Mouse (Mus musculus): Measurements from ENCODE around the gene Gm20538.

The Gm20538 gene

DNA sequence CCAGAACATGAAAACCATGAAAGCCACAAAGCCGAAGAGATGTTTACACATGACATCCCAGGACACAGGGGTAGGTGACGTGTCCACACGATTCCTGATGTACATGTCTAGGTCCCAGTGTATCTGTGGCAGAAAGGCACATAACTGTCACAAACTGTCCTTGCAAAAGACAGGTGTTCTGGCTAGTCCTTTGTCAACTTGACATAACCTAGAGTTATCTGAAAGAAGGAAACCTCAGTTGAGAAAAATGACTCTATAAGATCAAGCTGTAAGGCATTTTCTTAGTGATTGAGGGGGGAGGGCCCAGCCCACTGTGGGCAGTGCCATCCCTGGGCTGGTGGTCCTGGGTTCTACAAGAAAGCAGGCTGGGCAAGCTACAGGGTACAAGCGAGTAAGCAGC, at the start of gene Gm20538:
Gm20538 (minus strand) TSS at position 101 of the 400 bp plus-strand sequence.
- DNase-seq (ENCODE audit: low read depth), result no peak

DNA sequence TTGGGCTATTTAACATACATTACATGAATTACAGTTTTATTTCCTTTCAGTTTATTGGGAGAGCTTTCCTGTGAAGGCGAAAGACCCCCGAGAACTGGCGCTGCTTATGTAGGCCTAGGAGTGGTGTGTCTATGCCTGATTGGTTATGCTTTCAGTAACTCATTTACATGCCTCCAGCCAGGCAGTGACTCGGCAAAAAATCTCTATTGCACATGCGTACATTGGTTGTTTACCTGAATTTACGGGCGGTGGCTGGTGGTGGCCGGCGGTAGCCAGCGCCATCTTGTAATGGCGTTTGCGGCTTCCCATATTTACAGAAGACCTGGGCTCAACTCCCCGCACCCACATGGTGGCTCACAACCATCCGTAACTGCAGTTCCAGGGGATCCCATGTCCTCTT, 41.5 kb upstream of the Gm20538 start:
- no peak for DNase-seq (ENCODE audit: low read depth)

DNA sequence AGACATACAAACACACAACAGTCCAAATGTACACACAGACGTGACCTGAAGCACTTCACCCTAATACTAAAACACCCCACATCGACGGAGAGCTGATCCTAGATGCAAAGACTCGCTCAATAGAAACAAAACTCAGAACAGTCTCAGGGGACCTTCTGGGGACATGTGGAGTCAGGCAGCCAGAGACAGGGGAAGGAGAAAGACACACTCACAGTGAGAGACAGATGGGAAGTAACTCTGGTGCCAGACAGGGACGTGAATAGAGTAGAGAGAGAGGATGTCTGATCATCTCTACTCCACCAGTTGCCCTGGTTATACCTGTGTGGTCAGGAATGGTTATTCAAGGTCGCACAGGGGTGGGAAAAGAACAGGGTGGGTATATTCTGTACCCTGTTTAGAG, 39.0 kb upstream of the Gm20538 start:
- DNase-seq (ENCODE audit: low read depth), result no peak

DNA sequence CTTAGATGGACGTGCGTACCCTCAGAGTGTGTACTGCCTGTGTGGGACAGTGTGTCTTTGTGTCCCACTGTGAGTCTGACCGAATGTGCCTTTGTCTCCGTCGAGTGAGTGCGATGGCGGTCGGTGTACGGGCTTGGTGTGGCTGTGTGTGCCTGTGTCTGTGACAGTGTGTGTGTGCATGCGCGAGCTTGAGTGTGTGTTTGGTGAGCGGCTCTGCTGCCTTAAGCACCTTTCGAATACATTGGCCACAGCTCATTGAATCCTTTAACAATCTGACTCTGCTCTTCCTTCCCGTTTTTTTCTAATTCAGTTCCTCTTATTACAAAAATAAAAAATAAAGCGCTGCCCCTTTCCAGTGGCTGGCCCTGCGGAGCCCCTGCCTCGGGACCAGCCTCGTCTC, 38.4 kb upstream of the Gm20538 start:
- DNase-seq (ENCODE audit: low read depth), result no peak

DNA sequence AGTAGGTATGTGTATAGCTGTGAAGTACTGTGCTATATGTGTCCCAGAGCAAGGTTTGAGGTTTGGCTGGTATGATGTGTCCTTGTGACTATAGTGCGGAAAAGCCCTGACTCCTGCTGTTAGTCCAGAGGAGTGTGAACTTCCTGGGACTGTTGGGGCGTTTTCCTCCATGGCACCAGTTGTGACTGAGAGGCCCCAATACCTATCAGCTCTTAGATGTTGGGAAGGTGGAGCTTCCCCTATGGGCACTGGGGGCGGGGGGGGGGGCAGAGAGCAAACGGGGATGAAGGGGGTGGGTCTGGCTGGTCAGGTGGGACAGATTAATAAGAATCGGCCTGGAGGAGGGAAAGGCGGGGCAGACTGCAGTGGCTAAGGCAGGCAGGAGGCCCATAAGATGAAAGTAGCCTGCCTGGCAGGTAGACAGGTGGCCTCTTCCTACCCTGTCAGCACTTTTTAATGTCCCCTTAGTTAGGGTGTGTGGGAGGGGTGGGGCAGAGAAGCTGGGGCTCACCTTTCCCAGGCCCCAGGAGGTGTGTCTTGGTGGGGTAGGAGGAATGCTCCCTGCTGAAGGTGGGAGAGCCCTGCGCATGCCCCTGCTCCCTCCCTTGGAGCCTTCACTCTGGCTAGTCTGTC, 37.1 kb upstream of the Gm20538 start:
- no peak for DNase-seq (ENCODE audit: low read depth)

DNA sequence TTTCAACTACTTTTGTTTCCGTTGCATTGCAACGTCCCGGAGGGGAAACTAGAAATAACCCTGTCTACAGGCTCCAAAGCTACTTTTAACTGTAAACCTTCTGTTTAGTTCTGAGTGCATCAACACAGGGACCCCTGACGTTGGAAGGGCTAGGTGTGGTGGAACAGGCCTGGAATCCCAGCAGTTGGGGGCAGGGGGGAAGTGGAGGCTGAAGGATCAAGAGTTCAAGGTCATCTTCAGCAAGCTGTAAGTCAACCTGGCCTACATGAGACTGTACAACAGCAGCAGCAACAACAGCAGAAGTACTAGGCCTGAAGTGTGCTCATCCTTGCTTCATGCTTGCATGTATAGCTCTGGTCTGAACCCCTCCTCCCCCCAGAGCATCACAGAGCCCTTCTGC, 35.4 kb upstream of the Gm20538 start:
- no peak for DNase-seq (ENCODE audit: low read depth)

DNA sequence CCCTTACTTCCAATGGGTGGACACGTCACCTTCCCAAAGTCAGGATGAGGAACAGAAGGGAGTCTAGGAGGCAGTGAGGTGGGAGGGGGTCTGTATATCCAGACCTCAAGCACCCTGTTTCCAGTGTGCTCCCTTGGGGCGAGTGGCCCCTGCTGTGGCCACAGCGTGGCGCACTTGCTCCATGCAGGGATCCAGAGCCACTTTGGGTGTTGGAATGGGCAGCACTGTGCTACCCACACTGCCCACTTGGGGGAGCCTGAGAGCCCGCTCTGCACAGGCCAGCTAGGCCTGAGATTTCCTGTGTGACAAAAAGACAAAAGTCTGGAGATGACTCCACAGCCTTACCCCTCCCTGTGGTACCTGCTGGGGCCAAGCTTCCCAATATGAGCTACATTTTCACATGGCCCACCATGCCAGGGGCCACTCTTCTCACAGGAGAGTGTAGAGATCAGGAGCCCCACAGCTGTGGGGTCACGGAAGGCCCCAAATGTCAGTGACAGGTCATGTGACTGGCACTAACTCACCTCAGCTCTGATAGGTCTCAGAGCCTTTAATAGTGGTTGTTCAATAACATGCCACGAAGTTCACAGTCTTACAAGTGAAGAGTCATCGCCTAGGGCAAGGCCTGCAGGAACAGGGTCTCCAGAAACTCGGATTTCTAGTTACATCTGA, 30.1 kb upstream of the Gm20538 start:
- DNase-seq (ENCODE audit: low read depth), result peak; percentile 77

DNA sequence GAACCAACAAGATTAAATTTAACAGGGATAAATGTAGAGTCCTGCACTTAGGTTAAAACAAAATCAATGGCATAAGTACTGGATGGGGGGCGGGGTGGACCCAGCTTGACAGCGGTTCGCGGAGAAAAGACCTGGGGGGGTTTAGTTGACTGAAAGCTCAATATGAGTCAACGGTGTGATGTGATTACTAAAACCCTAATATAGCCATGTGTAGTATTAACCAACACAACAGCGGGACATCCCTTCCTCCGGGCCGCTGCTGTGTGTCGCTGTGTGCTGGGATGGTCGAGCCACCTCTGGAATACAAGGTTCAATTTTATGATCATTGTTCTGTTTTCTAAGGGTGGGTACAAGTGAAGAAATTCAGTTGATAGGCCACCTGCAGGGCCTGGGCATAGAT, 29.5 kb upstream of the Gm20538 start:
- DNase-seq (ENCODE audit: low read depth), result no peak

DNA sequence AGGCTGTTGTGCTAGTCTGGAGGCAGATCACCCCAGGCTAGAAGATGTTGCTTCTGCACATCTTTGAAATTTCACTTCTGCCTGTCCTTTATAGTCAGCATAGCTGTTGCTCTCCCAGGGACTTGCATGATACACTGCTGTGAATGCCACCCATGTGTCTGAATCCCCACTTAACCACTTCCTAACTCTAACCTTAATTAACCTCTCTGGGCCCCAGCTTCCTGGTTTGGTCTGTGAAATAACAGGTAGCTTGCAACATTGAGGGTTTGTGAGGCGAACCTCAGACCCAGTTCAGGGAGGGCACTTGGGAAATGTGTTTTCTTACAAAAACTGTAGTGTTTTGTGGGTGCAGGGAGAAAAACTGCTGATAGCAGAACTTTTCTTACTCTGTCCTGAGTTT, 25.4 kb upstream of the Gm20538 start:
- DNase-seq (ENCODE audit: low read depth), result no peak

DNA sequence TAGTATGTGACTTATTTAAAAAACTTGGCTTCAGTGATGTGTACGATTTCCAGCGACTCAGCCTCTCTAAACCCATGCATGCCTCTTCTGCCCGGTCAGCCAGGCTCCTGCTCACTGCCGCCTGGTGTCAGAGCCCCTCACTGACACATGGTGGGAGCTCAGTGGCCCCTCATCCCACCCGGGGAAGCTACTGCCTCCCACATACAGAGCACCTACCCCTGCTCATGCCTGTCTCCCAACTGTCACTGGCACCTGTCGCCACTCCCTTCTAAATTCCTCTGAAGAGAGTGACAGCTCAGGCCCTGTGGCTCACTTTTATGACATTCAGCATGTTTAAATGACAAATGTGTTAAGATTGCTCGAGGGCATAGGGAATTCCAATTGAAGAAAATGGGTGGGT, 23.6 kb upstream of the Gm20538 start:
- no peak for DNase-seq (ENCODE audit: low read depth)

DNA sequence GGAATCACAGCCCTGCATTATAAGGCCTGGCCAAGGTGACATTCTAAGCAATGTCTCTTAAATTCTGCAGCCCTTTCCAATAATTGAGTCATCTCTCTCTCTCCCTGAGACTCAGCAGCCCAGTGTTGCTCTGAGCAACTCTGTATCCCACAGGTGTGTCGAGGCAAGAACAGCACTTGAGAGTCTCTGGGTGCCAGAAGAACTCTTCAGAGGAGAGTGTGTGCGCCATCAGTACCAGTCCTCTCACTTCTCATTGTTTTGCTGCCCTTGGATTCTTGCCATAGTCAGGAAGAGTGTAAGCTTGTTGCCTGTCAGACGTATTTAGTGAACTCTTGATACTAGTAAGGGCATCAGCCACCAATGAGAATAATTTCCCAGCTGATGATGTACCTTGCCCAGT, 15.1 kb upstream of the Gm20538 start:
- no peak for DNase-seq (ENCODE audit: low read depth)

DNA sequence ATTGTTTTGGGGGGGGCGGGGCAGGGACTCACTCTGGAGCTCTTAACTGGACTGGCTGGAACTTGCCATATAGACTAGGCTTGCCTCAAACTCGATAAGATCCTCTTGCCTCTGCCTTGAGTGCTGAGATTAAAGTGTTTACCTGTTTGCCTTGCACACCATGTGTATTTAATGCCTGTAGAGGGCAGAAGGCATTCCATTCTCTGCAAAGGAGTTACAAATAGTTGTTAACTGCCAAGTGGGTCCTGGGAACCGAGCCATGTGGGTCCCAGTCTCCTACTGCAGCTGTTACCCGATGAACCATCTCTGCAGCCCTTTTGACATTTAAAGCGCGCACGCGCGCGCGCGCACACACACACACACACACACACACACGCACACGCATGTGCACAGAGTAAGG, 11.4 kb upstream of the Gm20538 start:
- DNase-seq (ENCODE audit: low read depth), result no peak

DNA sequence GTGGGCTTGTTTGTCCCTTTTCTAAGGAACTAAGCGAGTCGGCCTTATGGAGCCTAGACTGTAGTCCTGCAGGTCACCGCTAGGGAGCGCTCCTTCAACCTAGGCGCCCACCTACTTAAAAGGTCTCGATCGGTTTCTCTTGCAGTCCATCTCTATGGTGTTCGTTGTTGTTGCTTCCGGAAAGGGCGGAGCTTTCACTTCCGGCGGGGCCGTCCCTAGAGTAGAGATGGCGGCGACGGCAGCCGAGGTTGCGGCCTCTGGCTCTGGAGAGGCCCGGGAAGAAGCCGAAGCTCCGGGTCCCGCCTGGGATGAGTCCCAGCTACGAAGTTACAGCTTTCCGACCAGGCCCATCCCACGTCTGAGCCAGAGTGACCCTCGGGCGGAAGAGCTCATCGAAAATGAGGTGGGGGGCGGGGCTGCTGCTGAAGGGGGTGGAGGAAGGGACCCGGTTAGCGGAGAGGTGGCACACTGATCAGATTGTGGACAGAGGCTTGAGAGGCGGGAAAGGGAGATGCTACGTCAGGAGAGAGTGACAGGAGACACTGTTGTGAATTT, 10.1 kb upstream of the Gm20538 start, which contains the start of gene Hif1an:
Hif1an (plus strand) TSS at position 199 of the 555 bp plus-strand sequence.
- peak; percentile 97 for DNase-seq (ENCODE audit: low read depth)

DNA sequence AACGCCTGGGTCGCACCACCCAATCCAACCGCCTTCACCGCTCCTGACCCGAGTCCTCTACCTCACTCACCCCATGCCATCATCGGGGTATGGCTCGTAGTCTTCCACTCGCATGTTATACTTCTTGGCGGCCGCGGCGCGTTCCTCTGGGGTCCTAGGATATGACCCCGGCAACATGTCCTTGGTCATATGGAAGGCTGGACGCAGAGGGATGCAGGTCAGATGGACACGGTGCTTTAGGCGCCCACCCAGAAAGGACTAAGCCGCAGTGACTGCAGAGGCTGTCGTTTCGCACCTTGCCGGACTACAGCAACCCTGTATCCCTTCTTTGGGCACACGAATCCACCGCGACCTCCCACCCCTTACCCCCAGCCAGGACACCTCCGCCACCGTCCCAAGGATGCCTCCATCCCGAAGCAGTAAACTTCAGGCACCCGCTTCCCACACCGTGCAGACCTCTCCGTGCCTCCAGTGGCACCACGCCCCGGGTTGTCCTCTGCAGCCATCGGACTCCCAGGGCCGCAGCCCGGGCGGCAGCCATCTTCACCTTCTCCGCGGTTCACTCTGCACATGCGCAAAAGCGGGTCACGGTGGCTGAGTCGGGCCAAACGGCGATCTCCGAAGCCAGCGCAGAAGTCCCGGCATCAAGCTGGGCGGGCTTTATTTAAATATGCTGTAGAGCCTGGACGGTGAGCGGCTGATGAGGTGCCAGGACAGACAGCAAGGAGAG, 2.4 kb upstream of the Gm20538 start, which contains the start of gene Ndufb8:
Ndufb8 (minus strand) TSS at position 580 of the 730 bp plus-strand sequence.
- DNase-seq (ENCODE audit: low read depth), result peak; percentile 90

DNA sequence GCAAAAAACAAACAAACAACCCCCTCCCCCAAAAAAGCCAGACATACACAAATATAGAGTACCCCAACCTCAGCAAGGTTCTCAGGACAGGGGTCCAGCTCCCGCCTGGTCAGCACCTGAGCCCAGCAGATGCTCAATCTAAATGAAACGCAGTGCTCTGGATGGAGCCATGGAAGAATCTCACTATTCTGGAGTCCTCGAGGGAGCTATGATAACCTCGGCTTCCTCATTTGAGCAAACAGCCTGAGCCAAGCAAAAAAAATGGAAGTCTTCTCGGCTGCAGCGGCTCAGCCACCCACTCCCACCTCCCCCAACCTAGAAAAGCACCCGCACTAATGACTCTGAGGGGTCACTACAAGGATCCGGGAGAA, 1.8 kb upstream of the Gm20538 start:
- DNase-seq (ENCODE audit: low read depth), result no peak

DNA sequence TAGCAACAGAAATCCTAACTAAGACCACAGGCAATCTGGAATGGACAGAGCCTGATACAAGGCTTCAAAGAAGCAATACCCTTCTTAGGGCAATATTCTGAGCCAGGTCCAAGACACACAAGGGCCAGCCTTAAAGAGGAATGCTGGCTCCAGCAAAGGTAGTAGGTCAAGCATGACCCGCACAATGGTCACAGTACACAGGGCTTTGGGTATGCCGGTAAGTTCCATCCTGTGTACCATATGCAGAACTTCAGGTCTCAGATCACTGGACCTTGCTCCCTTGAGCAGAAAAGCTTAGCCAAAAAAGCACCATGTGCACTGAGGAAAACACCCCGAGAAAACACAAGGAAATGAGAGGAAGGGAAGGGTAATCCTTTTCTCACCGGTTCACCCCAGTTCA, 655 bp upstream of the Gm20538 start:
- DNase-seq (ENCODE audit: low read depth), result no peak

DNA sequence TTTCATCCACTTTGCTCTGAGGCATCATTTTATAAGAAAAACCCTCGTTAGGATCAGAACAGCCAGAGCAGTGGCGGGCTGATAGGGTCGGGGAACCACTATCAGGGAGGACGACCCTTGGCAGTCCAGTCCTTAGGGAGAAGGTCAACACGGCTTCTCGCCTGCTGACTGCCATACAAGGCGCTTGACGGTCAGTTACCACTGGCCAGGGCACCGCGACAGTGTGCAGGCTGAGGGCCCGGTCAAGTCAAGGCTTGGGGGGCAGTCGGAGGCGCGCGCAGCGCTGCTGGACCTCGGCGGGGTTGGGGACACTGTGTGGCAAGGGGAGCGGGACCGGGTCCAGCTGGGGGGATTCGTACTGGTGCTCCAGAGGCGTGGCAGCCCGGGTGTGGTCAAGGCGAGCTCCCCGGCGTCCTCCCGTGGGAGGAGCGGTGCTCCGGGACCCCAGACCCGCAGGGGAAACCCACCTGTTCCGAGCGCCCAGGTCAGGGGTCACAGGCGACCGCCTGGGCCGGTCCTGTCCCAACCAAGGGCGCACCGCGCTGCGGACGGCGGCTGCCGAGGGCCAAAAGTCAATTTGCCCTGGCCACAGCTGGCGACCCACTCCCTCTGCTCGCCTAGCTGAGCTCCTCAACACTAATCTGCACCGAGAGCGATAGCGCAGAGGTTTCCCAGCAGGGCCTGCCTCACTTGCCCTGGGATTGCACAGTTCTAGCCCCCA, 7.2 kb downstream of the Gm20538 start, which contains the start of gene Sec31b:
Sec31b (minus strand) TSS at position 544 of the 721 bp plus-strand sequence.
- no peak for DNase-seq (ENCODE audit: low read depth)

DNA sequence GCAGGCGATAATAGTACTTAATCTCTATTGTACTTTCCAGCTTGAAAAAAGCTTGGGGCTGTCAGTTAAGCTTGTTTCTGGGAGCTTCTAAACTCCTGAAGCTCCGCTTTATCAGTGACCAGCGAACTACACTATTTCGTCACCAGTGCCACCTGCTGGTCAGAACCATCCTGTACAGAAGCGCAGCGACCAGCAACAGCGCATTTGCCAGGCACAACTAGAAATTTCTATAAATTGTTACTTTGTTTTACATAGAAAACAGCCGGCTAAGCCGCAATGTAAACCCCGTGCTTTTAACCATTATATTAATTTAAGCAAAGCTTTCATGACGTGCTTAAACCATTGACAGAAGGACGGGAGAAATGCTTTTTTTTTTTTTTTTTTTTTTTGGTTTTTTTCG, 7.9 kb downstream of the Gm20538 start:
- peak; percentile 84 for DNase-seq (ENCODE audit: low read depth)

DNA sequence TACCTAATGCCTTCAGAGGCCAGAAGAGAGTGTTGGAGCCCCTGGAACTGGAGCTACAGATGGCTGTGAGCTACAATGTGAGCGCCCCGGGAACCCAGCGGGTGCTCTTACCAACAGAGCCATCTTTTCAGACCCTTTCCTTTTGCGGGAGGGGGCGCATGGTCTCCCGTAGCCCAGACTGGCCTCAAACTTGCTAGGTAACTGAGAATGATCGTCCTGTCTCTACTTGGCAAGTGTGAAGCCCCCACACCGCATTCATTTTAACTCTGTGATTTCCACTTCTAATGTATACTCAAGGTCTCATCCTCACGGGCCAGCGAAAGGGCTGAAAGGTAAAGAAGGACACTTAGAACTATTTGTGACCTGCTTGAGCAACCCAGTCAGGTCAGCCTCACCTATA, 8.3 kb downstream of the Gm20538 start:
- no peak for DNase-seq (ENCODE audit: low read depth)

DNA sequence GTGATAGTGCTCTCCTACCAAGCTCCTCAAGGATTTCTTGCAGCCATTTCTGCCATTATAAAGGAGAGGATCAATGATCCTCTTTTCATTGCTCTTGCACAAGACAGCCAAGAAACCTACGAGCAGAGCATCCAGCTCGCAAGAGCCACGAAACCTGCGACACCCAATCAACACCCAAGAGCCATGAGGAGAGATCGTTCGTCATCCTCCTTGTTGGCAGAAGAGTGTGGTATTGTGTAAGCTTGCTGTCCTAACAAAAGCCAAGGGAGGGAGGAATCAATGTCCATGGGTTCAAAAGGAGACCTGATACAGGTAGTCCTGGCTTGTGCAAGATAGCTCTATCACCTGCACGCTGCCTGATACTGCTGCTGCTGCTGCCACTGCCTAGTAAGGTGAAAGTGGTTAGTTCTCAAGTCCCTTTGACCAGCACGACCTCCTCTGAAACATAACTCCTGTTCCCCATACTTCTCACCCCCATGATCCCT, 9.9 kb downstream of the Gm20538 start:
- DNase-seq (ENCODE audit: low read depth), result no peak

DNA sequence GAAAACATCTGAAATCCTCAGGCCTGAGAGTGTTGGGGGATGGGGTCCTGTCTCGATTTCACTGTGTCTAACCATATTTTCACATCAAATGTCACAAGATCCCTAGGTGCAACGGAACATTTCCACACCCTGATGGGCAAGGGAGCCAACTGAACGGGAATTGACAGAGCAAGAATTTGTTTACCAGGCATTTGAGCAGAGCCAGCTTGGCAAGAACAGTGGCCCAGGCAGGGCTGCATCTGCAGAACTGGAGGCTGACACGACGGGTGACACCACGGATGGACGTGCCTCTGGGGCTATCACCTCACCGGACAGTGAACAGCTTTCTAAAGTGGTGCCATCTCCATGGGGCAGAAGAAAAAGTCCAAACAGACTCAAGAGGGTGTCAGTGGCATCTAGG, 15.2 kb downstream of the Gm20538 start:
- no peak for DNase-seq (ENCODE audit: low read depth)

DNA sequence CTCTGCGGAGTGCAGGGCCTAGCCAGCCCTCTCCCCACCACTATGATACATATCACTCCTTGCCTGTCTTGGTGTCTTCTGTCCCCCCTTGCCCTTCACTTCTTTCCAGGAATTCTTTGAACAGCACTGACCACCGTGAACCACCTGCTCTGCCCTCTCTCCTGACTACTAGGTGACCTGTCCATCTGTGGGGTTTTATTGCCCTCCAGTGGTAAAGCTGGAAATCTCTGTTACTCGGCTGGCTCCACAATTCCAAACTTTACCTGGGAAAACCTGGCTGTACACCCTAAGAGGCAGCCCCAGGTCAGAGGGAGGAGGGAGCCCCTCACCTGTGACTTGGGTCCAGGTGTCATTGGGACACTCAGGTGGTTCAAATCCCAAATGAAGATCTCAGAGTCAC, 17.3 kb downstream of the Gm20538 start:
- DNase-seq (ENCODE audit: low read depth), result no peak

Measured in c-Kit-positive CD71-negative TER-119-negative erythroid progenitor cells, embryonic 14.5 days (primary cell).